Mouse (Mus musculus): ENCODE results near the gene Rab12.

DNA sequence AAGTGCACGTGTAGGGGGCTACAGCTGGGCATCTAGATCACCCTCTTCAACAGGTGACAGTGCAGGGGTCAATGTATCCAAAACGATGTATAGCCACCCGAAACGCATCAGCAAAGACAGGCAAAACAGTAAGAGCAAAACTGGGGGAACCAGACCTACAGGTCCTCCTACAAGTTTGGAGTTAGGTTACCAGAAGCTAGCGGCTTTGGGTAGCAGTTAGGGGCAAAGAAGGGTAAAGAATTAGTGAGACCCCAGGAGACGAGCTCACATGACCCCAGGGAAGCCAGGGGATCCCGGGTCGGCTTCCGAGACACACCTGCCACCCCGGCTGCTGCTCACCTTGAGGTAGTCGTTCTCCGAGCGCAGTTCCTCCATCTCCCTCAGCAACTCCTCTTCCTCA, 71.6 kb downstream of the Rab12 start:
- TF ChIP-seq POLR2A (IDR thresholded peaks at IDR 0.05; ENCODE audit: borderline replicate concordance, extremely low read depth, low read depth, low read length) (no peak), CTCF (IDR thresholded peaks at IDR 0.05; ENCODE audit: insufficient read depth, low read length) (no peak)

Measured in lung, adult 2 months (tissue).